Comparison of ENCODE assay signal across 23 mouse cellular contexts in the genomic region with DNA sequence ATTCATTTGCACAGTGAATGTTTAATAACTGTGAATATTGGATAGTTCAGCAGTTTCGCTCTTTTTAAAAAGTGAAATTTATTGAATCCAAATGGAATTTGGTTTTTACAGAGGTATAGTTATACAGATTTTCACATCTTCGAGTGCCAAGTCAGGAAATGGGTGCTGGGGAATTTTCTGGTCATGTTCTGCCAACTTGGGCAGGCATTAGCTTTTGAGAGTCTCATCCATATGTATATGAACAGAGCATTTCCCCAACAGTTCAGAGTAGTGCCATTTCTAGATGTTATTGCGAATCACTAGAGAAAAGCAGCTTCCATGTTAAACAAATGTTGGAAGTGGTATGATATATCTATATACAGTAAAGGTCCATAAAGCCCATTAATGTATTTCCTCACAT. TPM values are rescaled to one million over a fixed set of nuclear protein-coding genes. Genes with fewer than 3 reads are reported as not detected.
A peak's percentile ranks its signal among the peaks of the same experiment; 100 is the strongest.
DNase-seq lines count a peak whose midpoint lies in the region; ATAC-seq and TF ChIP-seq lines count a peak whose summit lies in the region.
"Had no signal": no experiment of that assay in that cellular context is flagged by ENCODE, and none has a peak within 500 bp of the region (broad histone marks: within the 10 kb centered on the region; RNA-seq: fewer than 3 reads in every experiment).

No protein-coding gene starts in this region.

- 81% methylated on average over 3 of the region's 3 CpGs for WGBS in forebrain, embryonic 16.5 days
- 91% methylated on average over 3 of the region's 3 CpGs for WGBS in forebrain, embryonic 12.5 days

- TF ChIP-seq CTCF in brain, embryonic 14.5 days (IDR thresholded peaks at IDR 0.05; ENCODE audit: borderline replicate concordance, extremely low read depth, insufficient read depth, insufficient read length), result no peak

- no peak overlapping the region for H3K4me3 ChIP-seq in forebrain, embryonic 16.5 days (replicated peaks; ENCODE audit: low read length)
- H3K4me3 ChIP-seq in forebrain, embryonic 12.5 days (replicated peaks), result no peak overlapping the region
- H3K4me3 ChIP-seq: embryonic facial prominence, embryonic 10.5 days; embryonic facial prominence, embryonic 12.5 days; forebrain, embryonic 13.5 days had no signal

- peak; percentile 31; the same call in 1 of the 2 replicates for ATAC-seq in forebrain, embryonic 16.5 days
- no peak for ATAC-seq in forebrain, embryonic 12.5 days (ENCODE audit: low FRiP score)
- ATAC-seq in frontal cortex, adult (ENCODE audit: low TSS enrichment), result peak; percentile 57; the same call in 1 of the 2 replicates
- ATAC-seq: forebrain, embryonic 13.5 days had no signal

- no peak for DNase-seq in frontal cortex, adult 2 months (ENCODE audit: extremely low spot score in 1 of 2, low spot score in 1 of 2)
- peak; percentile 16 for DNase-seq in brain, embryonic 14.5 days (ENCODE audit: low read depth)
- no peak for DNase-seq in gastrocnemius, postnatal 10 days
- no peak for DNase-seq in kidney, postnatal 25 days
- DNase-seq: adrenal gland, adult 2 months; adrenal gland, postnatal 10 days; adrenal gland, postnatal 25 days; cerebellum, adult 11-12 months; cerebellum, adult 2 months; cerebellum, adult 9-10 months; cerebellum, postnatal 10 days; cerebellum, postnatal 25 days had no signal

- no peak for TF ChIP-seq POLR2A in brain, embryonic 14.5 days (IDR thresholded peaks at IDR 0.05; ENCODE audit: borderline replicate concordance, extremely low read depth, insufficient read depth, insufficient read length, poor library complexity, severe bottlenecking)

- H3K4me1 ChIP-seq in forebrain, embryonic 16.5 days (replicated peaks; ENCODE audit: control insufficient read depth, insufficient read depth, low read length), result no peaks in the 10 kb centered on the region
- no peaks in the 10 kb centered on the region for H3K4me1 ChIP-seq in forebrain, embryonic 12.5 days
- H3K4me1 ChIP-seq: embryonic facial prominence, embryonic 10.5 days; embryonic facial prominence, embryonic 12.5 days; forebrain, embryonic 13.5 days had no signal

- no peak overlapping the region for H3K27ac ChIP-seq in forebrain, embryonic 16.5 days (ENCODE audit: low read length)
- no peak overlapping the region for H3K27ac ChIP-seq in forebrain, embryonic 12.5 days
- H3K27ac ChIP-seq: embryonic facial prominence, embryonic 10.5 days; embryonic facial prominence, embryonic 12.5 days; forebrain, embryonic 13.5 days had no signal

- H3K4me2 ChIP-seq in forebrain, embryonic 16.5 days (ENCODE audit: low read length), result no peak overlapping the region
- no peak overlapping the region for H3K4me2 ChIP-seq in forebrain, embryonic 12.5 days
- H3K4me2 ChIP-seq: embryonic facial prominence, embryonic 12.5 days; forebrain, embryonic 13.5 days had no signal

- H3K9ac ChIP-seq in forebrain, embryonic 16.5 days (replicated peaks; ENCODE audit: low read depth, low read length), result no peak overlapping the region
- no peak overlapping the region for H3K9ac ChIP-seq in forebrain, embryonic 12.5 days
- H3K9ac ChIP-seq: embryonic facial prominence, embryonic 12.5 days; forebrain, embryonic 13.5 days had no signal

- no peaks in the 10 kb centered on the region for H3K36me3 ChIP-seq in forebrain, embryonic 16.5 days (ENCODE audit: control insufficient read depth, insufficient read depth)
- H3K36me3 ChIP-seq in forebrain, embryonic 12.5 days (replicated peaks), result no peaks in the 10 kb centered on the region
- H3K36me3 ChIP-seq: embryonic facial prominence, embryonic 10.5 days; embryonic facial prominence, embryonic 12.5 days had no signal

- no peaks in the 10 kb centered on the region for H3K9me3 ChIP-seq in forebrain, embryonic 16.5 days (ENCODE audit: control insufficient read depth, low read length)
- H3K9me3 ChIP-seq in forebrain, embryonic 12.5 days, result no peaks in the 10 kb centered on the region
- H3K9me3 ChIP-seq: embryonic facial prominence, embryonic 10.5 days; embryonic facial prominence, embryonic 12.5 days; forebrain, embryonic 13.5 days had no signal

- no peaks in the 10 kb centered on the region for H3K27me3 ChIP-seq in forebrain, embryonic 16.5 days (replicated peaks; ENCODE audit: control insufficient read depth, insufficient read depth, low read length)
- no peaks in the 10 kb centered on the region for H3K27me3 ChIP-seq in forebrain, embryonic 12.5 days
- H3K27me3 ChIP-seq: embryonic facial prominence, embryonic 12.5 days; forebrain, embryonic 13.5 days had no signal

RNA-seq across cellular contexts. Expression of a gene that starts 21.8 kb away (rescaled TPM):
- not detected in 2 replicates for polyA plus RNA-seq in forebrain, embryonic 16.5 days (2015; fragmentation: Nextera tagmentation; extraction: Ambion mirVana)
- polyA plus RNA-seq in forebrain, embryonic 12.5 days (2016; fragmentation: Nextera tagmentation; extraction: Ambion mirVana), result not detected in 2 replicates
- polyA plus RNA-seq in frontal cortex, adult 2 months (2012; rRNA removed), result not detected in 2 replicates
- 0.05 TPM in 1 of 2 replicates, not detected in the other for polyA plus RNA-seq in brain, embryonic 14.5 days (2012; rRNA removed)
- total RNA-seq in gastrocnemius, postnatal 10 days (2021), result not detected
- total RNA-seq: adrenal gland, adult 2 months; adrenal gland, postnatal 10 days; adrenal gland, postnatal 25 days; adrenal gland, postnatal 4 days; gastrocnemius, adult 18-20 months; MEL had no signal
- polyA plus RNA-seq: adrenal gland, adult 2 months; C2C12; cerebellum, adult 2 months; cortical plate, adult 2 months; embryonic facial prominence, embryonic 10.5 days; forebrain, embryonic 13.5 days had no signal
